Mouse (Mus musculus): ENCODE results near the gene Brinp3. TPM values are rescaled to one million over a fixed set of nuclear protein-coding genes. Genes with fewer than 3 reads are reported as not detected.

Gene Brinp3
- polyA plus RNA-seq (2015; fragmentation: Nextera tagmentation; extraction: Ambion mirVana) = 42.6 and 46.5 TPM in 2 replicates

- 2% methylated on average over 19 of the region's 19 CpGs for WGBS
- ATAC-seq = peak; percentile 49
- peak within 1 kb of the TSS; percentile 61 for H3K4me3 ChIP-seq (ENCODE audit: low read length)
- peak within 1 kb of the TSS; percentile 68 for H3K9ac ChIP-seq (ENCODE audit: low read depth, low read length)
- no peaks in the 10 kb centered on the region for H3K27me3 ChIP-seq (replicated peaks; ENCODE audit: control insufficient read depth, insufficient read depth, low read length)
- peak within 1 kb of the TSS; percentile 60 for H3K4me2 ChIP-seq (ENCODE audit: low read length)
- H3K4me1 ChIP-seq (ENCODE audit: control insufficient read depth, insufficient read depth, low read depth, low read length) = no peaks in the 10 kb centered on the region; the same call in 1 of the 2 replicates
- no peaks in the 10 kb centered on the region for H3K36me3 ChIP-seq (ENCODE audit: control insufficient read depth, insufficient read depth, low read length)
- peak within 1 kb of the TSS; percentile 83 for H3K27ac ChIP-seq (ENCODE audit: low read depth, low read length)
- H3K9me3 ChIP-seq (ENCODE audit: control insufficient read depth, low read length) = no peaks in the 10 kb centered on the region
Observed at GRCm38 (mm10) chr1:146494681-146495331, at the start of gene Brinp3. Brinp3 (plus strand) TSS chr1:146494760.

- peak overlapping the region; percentile 83 for H3K27ac ChIP-seq (ENCODE audit: low read depth, low read length)
- 6% methylated on average over 7 of the region's 7 CpGs for WGBS
- peak overlapping the region; percentile 68 for H3K9ac ChIP-seq (ENCODE audit: low read depth, low read length)
- H3K4me2 ChIP-seq (ENCODE audit: low read length) = peak overlapping the region; percentile 60
- H3K9me3 ChIP-seq (ENCODE audit: control insufficient read depth, low read length) = no peaks in the 10 kb centered on the region
- ATAC-seq = 0 out of 2 replicates have a peak, but pooled peaks have one; percentile 3
- peak overlapping the region; percentile 61 for H3K4me3 ChIP-seq (ENCODE audit: low read length)
- H3K27me3 ChIP-seq (replicated peaks; ENCODE audit: control insufficient read depth, insufficient read depth, low read length) = no peaks in the 10 kb centered on the region
- H3K4me1 ChIP-seq (ENCODE audit: control insufficient read depth, insufficient read depth, low read depth, low read length) = no peaks in the 10 kb centered on the region; the same call in 1 of the 2 replicates
- H3K36me3 ChIP-seq (ENCODE audit: control insufficient read depth, insufficient read depth, low read length) = no peaks in the 10 kb centered on the region
Observed at GRCm38 (mm10) chr1:146494221-146494620, 339 bp upstream of the Brinp3 start.

GRCm38 (mm10) chr1:146495386-146495785 is 826 bp downstream of the Brinp3 start:
- WGBS = 3% methylated on average over 3 of the region's 3 CpGs
- Histone ChIP-seq H3K4me2 (ENCODE audit: low read length) (peak overlapping the region; percentile 60), H3K27me3 (replicated peaks; ENCODE audit: control insufficient read depth, insufficient read depth, low read length) (no peaks in the 10 kb centered on the region), H3K9ac (ENCODE audit: low read depth, low read length) (peak overlapping the region; percentile 68), H3K4me1 (ENCODE audit: control insufficient read depth, insufficient read depth, low read depth, low read length) (no peaks in the 10 kb centered on the region; the same call in 1 of the 2 replicates), H3K9me3 (ENCODE audit: control insufficient read depth, low read length) (no peaks in the 10 kb centered on the region), H3K4me3 (ENCODE audit: low read length) (peak overlapping the region; percentile 61), H3K27ac (ENCODE audit: low read depth, low read length) (peak overlapping the region; percentile 83), H3K36me3 (ENCODE audit: control insufficient read depth, insufficient read depth, low read length) (no peaks in the 10 kb centered on the region)
- ATAC-seq = peak; percentile 15; the same call in 1 of the 2 replicates

- Histone ChIP-seq H3K4me3 (ENCODE audit: low read length) (peak overlapping the region; percentile 49), H3K9ac (ENCODE audit: low read depth, low read length) (peak overlapping the region; percentile 64), H3K36me3 (ENCODE audit: control insufficient read depth, insufficient read depth, low read length) (no peaks in the 10 kb centered on the region), H3K27me3 (replicated peaks; ENCODE audit: control insufficient read depth, insufficient read depth, low read length) (no peaks in the 10 kb centered on the region), H3K4me2 (ENCODE audit: low read length) (peak overlapping the region; percentile 60), H3K27ac (ENCODE audit: low read depth, low read length) (peak overlapping the region; percentile 73), H3K9me3 (ENCODE audit: control insufficient read depth, low read length) (no peaks in the 10 kb centered on the region), H3K4me1 (ENCODE audit: control insufficient read depth, insufficient read depth, low read depth, low read length) (no peaks in the 10 kb centered on the region; the same call in 1 of the 2 replicates)
- ATAC-seq = peak; percentile 85
- under 1% methylated on average over 28 of the region's 28 CpGs for WGBS
Observed at GRCm38 (mm10) chr1:146497381-146498081, 3.0 kb downstream of the Brinp3 start.

- Histone ChIP-seq H3K9ac (ENCODE audit: low read depth, low read length) (peak overlapping the region; percentile 64), H3K4me3 (ENCODE audit: low read length) (peak overlapping the region; percentile 49), H3K36me3 (ENCODE audit: control insufficient read depth, insufficient read depth, low read length) (no peaks in the 10 kb centered on the region), H3K9me3 (ENCODE audit: control insufficient read depth, low read length) (no peaks in the 10 kb centered on the region), H3K4me1 (ENCODE audit: control insufficient read depth, insufficient read depth, low read depth, low read length) (no peaks in the 10 kb centered on the region; the same call in 1 of the 2 replicates), H3K27me3 (replicated peaks; ENCODE audit: control insufficient read depth, insufficient read depth, low read length) (no peaks in the 10 kb centered on the region), H3K4me2 (ENCODE audit: low read length) (peak overlapping the region; percentile 60), H3K27ac (ENCODE audit: low read depth, low read length) (peak overlapping the region; percentile 73)
- 0% methylated on average over 16 of the region's 16 CpGs for WGBS
- peak; percentile 34; the same call in 1 of the 2 replicates for ATAC-seq
Observed at GRCm38 (mm10) chr1:146498085-146498779, 3.7 kb downstream of the Brinp3 start.

GRCm38 (mm10) chr1:146498780-146499114 is 4.2 kb downstream of the Brinp3 start:
- 16% methylated on average over 1 of the region's 1 CpGs for WGBS
- H3K4me3 ChIP-seq (ENCODE audit: low read length) = peak overlapping the region; percentile 49
- H3K36me3 ChIP-seq (ENCODE audit: control insufficient read depth, insufficient read depth, low read length) = no peaks in the 10 kb centered on the region
- ATAC-seq = no peak
- H3K4me1 ChIP-seq (ENCODE audit: control insufficient read depth, insufficient read depth, low read depth, low read length) = no peaks in the 10 kb centered on the region; the same call in 1 of the 2 replicates
- H3K9me3 ChIP-seq (ENCODE audit: control insufficient read depth, low read length) = no peaks in the 10 kb centered on the region
- H3K27ac ChIP-seq (ENCODE audit: low read depth, low read length) = peak overlapping the region; percentile 11
- H3K9ac ChIP-seq (ENCODE audit: low read depth, low read length) = peak overlapping the region; percentile 64
- H3K4me2 ChIP-seq (ENCODE audit: low read length) = peak overlapping the region; percentile 60
- no peaks in the 10 kb centered on the region for H3K27me3 ChIP-seq (replicated peaks; ENCODE audit: control insufficient read depth, insufficient read depth, low read length)

GRCm38 (mm10) chr1:146515377-146515776 is 20.8 kb downstream of the Brinp3 start:
- no peak overlapping the region for H3K27ac ChIP-seq (ENCODE audit: low read depth, low read length)
- 80% methylated on average over 2 of the region's 2 CpGs for WGBS
- no peak overlapping the region for H3K4me3 ChIP-seq (ENCODE audit: low read length)
- H3K4me2 ChIP-seq (ENCODE audit: low read length) = no peak overlapping the region
- H3K36me3 ChIP-seq (ENCODE audit: control insufficient read depth, insufficient read depth, low read length) = no peaks in the 10 kb centered on the region
- no peak for ATAC-seq
- no peaks in the 10 kb centered on the region for H3K27me3 ChIP-seq (replicated peaks; ENCODE audit: control insufficient read depth, insufficient read depth, low read length)
- H3K4me1 ChIP-seq (ENCODE audit: control insufficient read depth, insufficient read depth, low read depth, low read length) = no peaks in the 10 kb centered on the region
- H3K9ac ChIP-seq (ENCODE audit: low read depth, low read length) = no peak overlapping the region
- H3K9me3 ChIP-seq (ENCODE audit: control insufficient read depth, low read length) = no peaks in the 10 kb centered on the region

GRCm38 (mm10) chr1:146523727-146524573 is 29.4 kb downstream of the Brinp3 start:
- no peak overlapping the region for H3K27ac ChIP-seq (ENCODE audit: low read depth, low read length)
- WGBS = 67% methylated on average over 11 of the region's 11 CpGs
- H3K9me3 ChIP-seq (ENCODE audit: control insufficient read depth, low read length) = no peaks in the 10 kb centered on the region
- peak; percentile 69 for ATAC-seq
- no peaks in the 10 kb centered on the region for H3K4me1 ChIP-seq (ENCODE audit: control insufficient read depth, insufficient read depth, low read depth, low read length)
- H3K36me3 ChIP-seq (ENCODE audit: control insufficient read depth, insufficient read depth, low read length) = no peaks in the 10 kb centered on the region
- no peaks in the 10 kb centered on the region for H3K27me3 ChIP-seq (replicated peaks; ENCODE audit: control insufficient read depth, insufficient read depth, low read length)
- no peak overlapping the region for H3K9ac ChIP-seq (ENCODE audit: low read depth, low read length)
- no peak overlapping the region for H3K4me2 ChIP-seq (ENCODE audit: low read length)
- no peak overlapping the region for H3K4me3 ChIP-seq (ENCODE audit: low read length)
